Mouse (Mus musculus) T-helper 17 cell (primary cell): ENCODE data around the gene Apba3.
"Not testable (repeated sequence)": the region's sequence is repeated elsewhere in the genome, so short reads cannot be mapped to it uniquely, and the experiment has no call there.

ENCODE experiments used
- in situ Hi-C, 2 experiments: fragments of 300-600 bp; cut with MboI, MseI; formaldehyde crosslinking; loops; 1 replicate in 1 of 2; 2 replicates in 1 of 2; pipeline ENCODE4 v1.15.1; 2025; ENCODE audit warnings: high pct_unique_total_duplicates in 2 of 2

Apba3 gene

DNA sequence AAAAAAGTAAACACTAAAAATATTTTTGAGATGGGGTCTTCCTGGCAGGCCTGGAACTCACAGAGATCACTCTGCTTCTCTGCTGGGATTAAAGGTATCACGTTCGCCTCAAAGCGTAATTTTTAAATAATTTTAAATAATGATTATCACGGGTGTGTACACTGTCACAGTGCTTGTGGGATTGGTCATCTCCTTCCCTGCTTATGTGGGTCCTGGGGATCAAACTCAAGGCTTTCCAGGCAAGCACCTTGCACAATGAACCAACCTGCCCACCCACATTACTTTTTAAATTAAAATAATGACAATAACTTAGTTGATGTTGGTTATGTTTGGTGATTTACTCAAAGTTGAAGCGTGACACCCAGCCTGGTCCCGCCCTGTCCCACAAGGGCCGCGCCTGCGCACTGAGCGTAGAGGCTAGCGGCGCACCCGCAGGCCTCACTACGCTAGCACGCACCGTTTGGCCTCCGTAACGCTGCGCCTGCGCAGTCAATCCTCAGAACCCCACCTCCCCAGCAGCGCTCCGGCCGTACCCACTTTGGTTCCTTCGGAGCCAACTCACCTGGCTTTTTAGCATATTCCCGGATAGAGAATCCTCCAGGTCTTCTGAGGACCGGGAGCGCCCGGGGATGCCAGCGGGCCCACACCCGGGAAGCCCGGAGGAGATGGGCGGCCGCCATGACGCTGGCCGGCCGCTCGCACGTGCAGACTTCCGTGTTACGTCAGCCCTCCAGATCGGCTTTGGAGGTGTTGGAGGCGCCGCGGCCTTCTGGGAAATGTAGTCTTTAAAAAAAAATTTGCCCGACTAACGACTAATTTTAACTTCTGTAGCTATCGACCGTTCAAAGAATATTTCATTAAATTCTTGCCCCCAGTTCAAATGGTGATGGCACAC is at the start of gene Apba3, which contains the start of gene Mrpl54:
Gene Apba3 (plus strand): TSS at position 750 of the 895 bp plus-strand sequence.
Gene Mrpl54 (minus strand): TSS at position 724 of the 895 bp plus-strand sequence.
- in situ Hi-C loops, result no loop called here

DNA sequence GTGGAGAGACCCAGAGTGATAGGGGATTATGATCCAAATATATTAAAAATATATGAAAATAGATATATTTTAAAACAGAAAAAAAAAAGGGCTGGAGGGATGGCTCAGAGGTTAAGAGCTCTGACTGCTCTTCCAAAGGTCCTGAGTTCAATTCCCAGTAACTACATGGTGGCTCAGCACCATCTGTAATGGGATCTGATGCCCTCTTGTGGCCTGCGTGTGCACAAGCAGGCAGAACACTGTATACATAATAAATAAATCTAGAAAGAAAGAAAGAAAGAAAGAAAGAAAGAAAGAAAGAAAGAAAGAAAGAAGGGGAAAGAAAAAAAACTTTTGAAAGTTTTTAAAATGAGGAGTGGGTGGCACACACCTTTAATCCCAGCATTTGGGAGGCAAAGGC is 49.5 kb upstream of the Apba3 start:
- in situ Hi-C loops, result not testable (repeated sequence)

DNA sequence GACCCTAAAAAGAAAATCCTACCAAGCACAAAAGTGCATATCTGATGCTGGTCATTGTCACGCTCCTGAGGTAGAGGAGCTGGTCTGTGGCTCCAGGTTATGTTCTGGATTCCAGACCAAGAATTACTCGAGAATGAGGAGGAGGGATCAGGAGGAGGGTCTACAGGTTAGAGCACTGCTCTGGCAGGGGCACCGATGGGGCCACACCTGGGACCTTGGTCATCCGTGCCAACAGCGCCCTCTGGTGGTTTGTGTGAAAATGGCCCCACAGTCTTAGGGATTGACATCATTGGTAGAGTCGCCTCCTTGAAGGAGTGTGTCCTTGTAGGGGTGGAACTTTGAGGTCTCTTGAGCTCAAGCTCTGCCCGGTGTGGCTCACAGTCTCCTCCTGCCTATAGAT is 48.8 kb upstream of the Apba3 start:
- in situ Hi-C loops, result no loop called here

DNA sequence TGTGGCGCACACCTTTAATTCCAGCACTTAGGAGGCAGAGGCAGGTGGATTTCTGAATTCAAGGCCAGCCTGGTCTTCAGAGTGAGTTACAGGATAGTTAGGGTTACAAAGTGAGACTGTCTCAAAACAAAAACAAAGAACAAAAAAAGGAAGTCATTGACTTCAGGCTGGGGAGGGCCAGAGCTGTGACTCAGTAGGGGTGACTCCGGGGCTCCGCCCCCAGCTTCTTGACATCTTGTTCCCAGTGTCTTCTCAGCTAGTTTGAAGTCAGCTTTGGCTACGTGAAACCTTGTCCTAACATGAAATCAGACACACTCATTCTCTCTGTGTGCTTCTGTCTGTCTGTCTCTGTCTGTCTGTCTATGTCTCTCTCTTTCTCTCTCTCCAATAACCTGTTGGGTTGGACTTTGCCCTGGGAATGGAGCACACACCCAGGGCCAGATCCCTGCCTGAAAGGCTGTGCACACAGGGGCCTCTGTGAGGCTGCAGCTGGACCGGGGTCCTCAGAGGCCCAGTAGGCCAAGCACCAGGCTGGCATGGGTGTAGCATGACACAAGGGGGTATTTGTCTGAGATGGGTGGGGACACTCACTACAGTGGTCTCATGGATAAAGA is 45.3 kb upstream of the Apba3 start:
- in situ Hi-C loops, result no loop called here

DNA sequence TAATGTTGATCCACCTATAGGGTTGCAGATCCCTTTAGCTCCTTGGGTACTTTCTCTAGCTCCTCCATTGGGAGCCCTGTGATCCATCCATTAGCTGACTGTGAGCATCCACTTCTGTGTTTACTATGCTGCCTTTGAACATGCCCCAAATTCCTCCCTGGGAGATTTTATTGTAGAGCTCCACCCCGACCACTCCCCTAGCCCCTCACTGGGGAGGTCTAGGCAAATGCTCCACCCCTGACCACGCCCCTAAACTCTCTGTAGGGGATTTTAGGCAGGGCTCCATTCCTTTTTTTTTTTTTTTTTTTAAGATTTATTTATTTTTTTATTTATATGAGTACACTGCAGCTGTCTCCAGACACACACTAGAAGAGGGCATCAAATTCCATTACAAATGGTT is 43.0 kb upstream of the Apba3 start:
- in situ Hi-C loops, result not testable (repeated sequence)

DNA sequence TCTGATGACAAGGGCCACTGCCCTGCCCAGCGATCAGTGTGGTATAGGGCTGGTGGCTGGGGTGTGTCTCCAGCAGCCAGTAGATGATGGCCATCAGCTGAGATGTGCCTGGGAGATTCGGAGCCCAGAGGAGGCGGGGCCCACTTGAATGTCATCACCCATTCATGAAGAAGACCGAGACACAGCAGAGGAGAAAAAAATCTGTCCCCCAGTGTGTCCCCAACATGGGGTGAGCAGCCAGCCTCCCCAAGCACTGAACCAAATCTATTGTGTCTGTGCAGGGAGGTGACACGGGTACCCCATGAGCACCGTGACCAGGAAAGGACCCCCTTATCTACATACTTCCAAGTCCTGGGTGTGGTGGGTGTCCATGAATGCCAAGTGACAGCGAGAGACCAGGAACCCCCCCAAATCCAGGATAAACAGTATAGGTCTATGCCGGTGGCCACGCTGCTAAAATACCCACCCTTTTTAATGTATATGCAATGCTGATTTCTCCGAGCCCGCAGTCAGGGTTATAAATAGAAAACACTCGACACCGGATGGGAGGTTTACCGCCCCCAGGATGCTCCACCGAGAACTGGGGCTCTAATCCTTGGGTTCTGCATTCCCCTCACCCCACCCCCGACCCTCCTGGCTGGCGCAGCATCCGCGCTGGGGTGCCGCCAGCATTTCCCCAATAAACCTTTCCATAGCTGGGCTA is 36.9 kb upstream of the Apba3 start:
- in situ Hi-C loops, result loop anchor here in 1 of 2 experiments (10.0 kb wide), 1 partner anchor 1545 kb away; no protein-coding TSS in a partner anchor

DNA sequence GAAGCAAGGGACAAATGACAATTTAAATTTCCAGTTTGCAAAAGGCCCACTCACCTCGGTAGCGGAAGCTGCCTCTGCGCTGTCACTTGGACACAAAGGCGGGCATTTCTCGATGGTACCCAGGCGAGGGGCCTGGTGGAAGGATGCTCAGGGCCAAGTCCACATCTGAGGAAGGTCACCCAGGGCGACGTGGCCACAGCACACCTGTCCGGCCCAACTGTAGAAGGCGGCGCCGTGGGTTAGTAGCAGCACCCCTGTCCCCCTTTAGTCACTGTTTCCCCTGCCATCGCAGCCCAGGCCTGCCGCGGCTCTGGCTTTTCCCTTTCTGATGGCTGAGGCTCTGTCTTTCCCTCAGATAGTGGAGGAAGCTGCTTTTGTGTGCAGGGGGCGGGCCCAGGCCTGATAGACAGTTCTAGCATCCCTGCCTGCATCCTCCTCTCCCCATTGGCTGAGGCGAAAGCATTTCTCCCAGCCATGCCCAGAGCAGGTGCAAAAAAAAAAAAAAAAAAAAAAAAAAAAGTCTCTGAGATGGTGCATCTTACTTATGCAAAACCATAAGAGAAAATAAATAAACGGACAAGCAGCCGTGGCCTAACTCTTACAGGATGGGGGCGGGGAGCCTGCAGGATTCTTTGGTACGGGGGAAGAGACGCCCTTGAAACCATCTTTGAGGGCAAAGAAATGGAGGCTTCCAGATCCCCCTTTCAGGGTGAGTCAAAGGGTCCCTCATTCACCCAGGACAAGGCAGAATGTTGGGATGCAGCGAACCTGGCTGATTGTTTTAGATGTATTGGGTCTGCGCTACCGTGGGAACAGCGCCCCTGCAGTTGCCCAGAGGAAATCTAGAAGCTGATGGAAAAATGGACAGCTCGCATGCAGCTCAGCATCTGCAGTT is 36.1 kb upstream of the Apba3 start, which contains the start of gene Atcay:
Gene Atcay (minus strand): TSS at position 396 of the 895 bp plus-strand sequence.
- in situ Hi-C loops, result loop anchor here in 1 of 2 experiments (10.0 kb wide), 1 partner anchor 1544 kb away; no protein-coding TSS in a partner anchor

DNA sequence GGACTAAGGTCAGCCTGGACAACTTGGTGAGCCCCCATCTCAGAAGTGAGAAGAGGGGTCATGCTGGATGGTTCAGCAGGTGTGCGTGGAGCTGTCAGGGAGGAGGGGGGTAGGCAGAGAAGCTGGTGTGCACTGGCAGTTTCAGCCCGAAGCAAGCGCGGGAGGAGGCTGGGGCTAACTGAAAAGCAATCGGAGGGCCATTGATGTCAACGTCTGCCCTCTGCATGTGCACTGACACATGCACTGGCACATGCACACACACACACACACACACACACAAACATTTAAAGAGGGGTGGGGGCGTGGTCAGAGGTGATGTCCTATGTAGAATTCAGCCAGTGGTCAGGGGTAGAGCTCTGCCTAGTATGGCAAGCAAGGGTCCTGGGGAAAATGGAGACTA is 35.3 kb upstream of the Apba3 start:
- in situ Hi-C loops, result loop anchor here in 1 of 2 experiments (10.0 kb wide), 1 partner anchor 1543 kb away; no protein-coding TSS in a partner anchor

DNA sequence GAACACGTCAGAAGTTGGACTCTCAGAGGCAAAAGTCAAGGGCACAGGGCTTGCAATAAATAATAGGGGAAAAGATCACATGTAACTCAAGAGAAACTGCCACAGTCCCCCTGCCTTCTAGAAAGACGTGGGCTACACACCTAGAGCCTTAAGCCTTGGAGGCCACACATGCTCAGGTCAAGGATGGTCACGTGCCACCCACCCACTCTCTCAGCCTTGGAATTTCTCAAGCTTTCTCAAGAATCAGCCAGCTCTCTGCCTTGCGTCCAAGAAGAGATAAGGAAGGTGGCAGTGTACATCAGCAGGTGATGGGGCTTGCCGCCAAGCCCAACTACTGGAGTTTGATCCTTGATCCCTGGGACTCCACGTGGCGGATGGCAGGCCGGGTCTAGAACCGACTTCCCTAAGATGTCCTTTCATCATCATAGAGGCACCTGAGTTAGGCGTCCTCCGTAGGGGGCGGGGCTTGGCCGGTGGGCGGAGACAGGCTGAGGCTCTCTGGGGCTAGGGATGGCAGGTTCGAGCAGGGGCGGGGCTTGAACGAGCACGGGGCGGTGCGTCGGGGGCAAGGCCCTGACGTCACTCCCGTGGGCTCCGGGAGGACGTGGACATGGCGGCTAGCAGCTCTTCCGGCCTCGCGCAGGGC is 34.1 kb upstream of the Apba3 start, which contains the start of gene Zfr2:
Gene Zfr2 (plus strand): TSS at position 576 of the 646 bp plus-strand sequence.
- in situ Hi-C loops, result loop anchor here in 1 of 2 experiments (10.0 kb wide), 1 partner anchor 1542 kb away; no protein-coding TSS in a partner anchor

DNA sequence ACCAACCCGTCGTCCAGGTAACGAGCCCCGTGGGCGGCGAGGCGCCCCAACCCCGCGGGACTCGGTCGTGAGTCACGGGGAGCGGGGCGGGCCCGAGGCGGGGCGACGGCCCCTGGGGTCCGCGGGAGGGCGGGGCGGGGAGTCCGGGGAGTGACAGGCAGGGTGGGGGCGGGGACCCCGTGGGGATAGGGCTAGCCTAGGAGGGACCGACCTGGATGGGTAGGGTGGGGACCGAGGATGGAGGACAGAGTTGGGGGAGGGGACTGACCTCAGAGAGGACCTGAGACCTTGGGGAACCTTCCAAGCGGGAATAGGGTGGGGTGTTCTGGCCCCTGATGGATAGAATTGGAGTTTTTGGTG is 33.6 kb upstream of the Apba3 start:
- in situ Hi-C loops, result loop anchor here in 1 of 2 experiments (10.0 kb wide), 1 partner anchor 1542 kb away; no protein-coding TSS in a partner anchor

DNA sequence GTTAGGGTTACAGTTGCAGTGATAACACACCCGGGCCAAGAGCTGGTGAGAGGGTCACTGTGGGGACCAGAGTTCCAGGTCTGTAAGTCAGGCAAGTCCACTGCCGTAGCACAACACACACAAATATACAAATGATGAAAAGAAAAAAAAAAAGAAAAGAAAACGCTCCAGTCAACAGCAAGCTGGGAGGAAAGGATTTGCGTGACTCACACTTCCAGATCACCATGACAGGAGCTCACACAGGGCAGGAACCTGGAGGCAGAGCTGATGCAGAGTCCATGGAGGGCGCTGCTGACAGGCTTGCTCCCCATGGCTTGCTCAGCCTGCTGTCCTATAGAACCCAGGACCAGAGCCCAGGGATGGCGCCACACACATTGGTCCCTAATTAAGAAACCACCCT is 32.6 kb upstream of the Apba3 start:
- in situ Hi-C loops, result loop anchor here in 1 of 2 experiments (10.0 kb wide), 1 partner anchor 1541 kb away; no protein-coding TSS in a partner anchor

DNA sequence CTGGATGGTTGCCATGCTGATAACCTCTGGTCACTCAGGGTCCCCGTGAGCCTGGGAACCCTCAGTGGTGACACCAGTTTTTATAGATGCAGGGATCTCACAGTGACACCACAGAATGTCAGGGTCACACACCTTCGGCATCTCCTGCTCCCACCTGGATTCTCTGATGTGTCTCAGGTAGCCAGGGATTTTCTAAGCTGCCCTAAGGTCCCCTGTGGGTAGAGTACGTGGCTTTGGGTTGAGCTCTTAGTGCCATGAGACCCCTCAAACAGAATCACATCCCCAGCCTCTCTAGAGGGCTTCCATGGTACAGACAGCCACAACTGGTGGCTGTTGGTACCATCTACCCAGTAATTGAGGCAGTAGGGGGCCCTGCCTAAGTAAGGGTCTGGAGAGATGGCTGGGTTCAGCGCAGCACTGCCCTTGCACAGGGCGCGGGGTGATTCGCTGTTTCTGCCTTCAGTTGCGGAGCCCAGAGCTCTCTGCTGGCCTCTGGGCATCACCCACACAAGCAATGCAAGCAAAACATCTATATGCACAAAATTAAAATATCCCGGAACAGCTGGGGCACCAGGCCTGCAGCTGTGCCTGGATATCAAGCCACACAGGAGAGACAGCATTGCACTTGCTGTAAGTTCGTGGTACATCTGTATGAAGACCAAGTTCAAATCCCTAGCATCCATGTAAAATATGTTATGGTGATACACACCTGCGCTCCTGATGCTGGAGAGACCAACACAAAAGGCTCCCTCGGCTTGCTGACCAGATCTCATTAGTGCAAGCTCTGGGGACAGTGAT is 30.1 kb upstream of the Apba3 start:
- in situ Hi-C loops, result loop anchor here in 1 of 2 experiments (10.0 kb wide), 1 partner anchor 1538 kb away; no protein-coding TSS in a partner anchor

DNA sequence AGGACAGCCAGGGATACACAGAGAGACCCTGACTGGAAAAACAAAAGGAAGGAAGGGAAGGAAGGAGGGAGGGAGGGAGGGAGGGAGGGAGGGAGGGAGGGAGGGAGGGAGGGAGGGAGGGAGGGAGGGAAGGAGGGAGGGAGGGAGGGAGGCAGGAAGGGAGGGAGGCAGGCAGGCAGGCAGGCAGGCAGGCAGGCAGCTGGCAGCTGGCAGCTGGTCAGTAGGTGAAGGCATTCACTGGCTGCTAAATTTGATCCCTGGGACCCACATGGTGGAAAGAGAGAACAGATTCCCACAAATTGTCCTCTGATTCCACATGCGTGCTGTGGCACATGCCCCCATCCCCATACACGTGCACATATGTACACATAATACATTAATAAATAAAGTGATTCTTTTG is 28.1 kb upstream of the Apba3 start:
- in situ Hi-C loops, result loop anchor here in 1 of 2 experiments (10.0 kb wide), 1 partner anchor 1536 kb away; no protein-coding TSS in a partner anchor

DNA sequence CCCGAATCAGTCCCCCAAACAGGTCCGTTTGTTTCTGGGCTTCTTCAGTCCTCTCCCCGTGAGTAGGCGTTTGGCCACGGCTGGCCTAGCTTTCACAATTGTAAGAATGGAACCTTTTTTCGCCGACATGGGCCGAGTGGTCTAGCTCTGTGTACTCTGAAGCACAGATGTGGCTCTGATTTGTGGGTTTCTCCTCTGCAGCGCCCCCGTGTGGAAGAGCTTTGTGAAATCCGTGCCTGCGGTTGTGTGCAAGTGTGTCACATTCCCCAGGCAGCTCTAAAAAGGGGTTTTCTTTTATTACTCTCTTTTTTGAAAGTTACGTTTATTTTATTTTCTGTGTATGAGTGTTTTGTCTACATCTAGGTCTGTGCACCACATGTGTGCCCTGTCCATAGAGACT is 25.9 kb upstream of the Apba3 start:
- in situ Hi-C loops, result no loop called here

DNA sequence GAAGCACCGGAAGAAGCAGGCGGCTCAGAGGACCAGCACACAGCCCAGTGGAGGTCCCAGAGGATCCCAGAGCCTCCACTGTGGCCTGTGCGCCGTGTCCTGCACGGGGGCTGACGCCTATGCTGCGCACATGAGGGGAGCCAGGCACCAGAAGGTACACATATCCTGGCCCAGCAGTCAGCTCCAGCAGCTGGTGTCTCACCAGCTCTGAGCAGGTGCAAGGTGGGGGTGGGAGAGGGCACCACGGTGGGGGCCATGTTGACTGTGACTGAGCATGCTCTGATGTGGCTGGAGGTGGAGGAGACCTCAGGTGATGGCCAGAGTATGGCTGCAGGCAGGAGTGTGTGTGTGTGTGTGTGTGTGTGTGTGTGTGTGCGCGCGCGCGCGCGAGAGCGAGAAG is 24.7 kb upstream of the Apba3 start:
- in situ Hi-C loops, result no loop called here

DNA sequence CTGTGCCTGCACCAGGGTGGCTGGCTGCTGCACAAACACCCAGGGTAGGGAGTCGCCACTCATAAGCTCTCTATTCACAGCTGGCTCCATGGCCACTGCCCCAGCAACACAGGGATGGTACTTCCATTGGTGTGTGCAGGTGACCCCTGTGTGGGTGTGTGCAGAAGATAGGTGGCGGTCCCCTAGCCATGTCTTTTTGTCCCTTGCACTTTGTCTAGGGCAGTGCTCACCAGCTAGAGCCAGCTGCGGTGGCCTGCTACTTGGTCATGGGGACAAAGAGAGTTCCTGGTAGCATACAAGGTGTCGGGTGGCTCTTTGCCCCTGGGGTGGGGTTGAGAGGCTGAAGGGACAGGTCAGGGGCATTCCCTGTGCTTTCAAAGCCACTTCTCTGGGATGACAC is 22.6 kb upstream of the Apba3 start:
- in situ Hi-C loops, result no loop called here

DNA sequence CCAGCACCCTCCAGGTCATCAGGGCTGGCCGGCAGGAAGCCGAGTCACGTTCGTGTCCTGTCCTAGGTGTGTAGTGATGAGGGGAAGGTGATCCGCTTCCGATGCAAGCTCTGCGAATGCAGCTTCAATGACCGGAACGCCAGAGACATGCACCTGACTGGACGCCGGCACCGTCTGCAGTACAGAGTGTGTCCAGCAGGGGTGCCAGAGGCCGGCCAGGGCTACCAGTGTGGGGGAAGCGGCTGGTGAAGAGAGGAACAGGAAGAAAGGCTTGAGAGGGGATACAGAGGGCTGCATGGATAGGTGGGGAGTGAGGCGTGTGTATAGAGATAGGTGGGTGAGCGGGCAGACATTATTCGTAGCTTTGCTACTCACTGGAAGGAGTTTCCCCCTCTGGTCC is 22.2 kb upstream of the Apba3 start:
- in situ Hi-C loops, result no loop called here

DNA sequence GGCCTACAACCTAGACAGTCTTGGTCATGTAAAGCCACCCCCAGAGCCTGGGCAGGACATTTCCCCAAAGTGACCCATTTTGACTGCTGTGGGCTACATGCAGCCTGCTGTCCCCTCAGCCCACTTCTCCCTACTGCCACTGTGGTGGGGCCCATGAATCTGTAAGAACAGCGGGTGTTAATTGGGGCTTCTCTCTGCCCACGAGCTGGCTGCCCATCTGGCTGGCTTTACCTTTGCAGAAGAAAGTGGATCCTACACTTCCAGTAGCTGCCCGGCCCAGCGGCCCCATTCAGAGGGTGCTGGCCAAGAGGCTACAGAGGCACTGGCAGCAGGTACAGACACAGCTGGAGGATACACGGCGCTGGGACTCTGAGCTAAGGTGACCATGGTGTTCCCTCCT is 21.6 kb upstream of the Apba3 start:
- in situ Hi-C loops, result loop anchor here in 1 of 2 experiments (5.0 kb wide), 1 partner anchor 38 kb away; no protein-coding TSS in a partner anchor

DNA sequence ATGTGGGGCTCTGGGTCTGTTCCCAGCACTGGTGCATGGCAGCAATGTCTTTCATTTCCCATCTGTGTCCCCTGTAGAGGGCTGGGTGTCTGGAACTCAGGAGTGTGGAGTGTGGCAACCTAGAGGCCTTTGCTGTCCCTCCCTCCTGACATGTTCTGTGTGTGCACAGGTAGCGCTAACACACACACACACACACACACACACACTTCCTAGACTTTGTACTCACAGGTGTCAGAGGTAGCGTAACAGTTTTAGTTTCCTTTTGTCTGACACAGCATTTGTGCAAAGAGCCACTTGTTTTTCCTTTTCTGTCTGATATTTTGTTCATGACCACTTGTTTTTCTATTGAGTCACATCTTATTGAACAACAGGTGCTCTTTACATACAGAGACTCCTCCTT is 19.0 kb upstream of the Apba3 start:
- in situ Hi-C loops, result loop anchor here in 1 of 2 experiments (5.0 kb wide), 1 partner anchor 41 kb away; no protein-coding TSS in a partner anchor
